Mouse (Mus musculus): ENCODE measurements around the gene Tm9sf4.
A peak's percentile ranks its signal among the peaks of the same experiment; 100 is the strongest.

The Tm9sf4 gene

DNA sequence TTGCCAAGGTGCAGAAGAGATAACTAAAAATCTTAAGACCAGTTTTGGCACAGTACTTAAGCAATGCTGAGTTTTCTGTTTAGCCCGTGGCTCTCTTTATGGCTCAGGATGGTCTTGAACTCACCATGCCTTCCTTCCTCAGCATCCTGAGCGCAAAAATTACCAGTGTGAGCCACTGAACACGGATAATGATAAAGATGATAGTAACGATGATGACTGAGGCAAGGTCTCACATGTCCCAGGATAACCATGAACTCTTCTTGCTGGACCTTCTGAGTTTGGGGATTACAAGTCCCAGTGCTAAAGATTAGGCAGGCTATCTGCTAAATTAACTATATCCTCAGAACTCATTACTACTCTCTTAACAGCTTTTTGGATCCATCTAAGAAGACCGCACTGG is 970 bp upstream of the Tm9sf4 start:
- DNase-seq: no peak

DNA sequence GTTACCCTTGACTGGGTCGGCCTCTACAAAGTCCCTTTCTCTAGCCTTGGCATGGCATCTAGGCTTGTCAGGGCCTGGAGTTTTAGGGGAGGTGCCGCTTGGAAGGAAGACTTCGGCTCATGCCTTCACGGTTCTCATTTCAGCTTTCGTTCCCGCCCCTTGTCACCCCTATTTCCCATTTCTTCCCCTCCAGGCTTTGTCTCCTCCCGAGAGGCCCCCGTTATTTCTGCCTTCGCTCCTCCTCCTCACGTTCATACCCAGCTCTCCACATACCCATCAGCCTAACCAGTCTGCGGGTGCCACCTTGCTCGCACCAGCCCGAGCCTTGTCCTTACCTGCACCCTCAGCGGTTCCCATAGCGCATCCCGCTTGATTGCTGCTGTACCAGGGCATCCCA is 579 bp downstream of the Tm9sf4 start:
- no peak for DNase-seq

DNA sequence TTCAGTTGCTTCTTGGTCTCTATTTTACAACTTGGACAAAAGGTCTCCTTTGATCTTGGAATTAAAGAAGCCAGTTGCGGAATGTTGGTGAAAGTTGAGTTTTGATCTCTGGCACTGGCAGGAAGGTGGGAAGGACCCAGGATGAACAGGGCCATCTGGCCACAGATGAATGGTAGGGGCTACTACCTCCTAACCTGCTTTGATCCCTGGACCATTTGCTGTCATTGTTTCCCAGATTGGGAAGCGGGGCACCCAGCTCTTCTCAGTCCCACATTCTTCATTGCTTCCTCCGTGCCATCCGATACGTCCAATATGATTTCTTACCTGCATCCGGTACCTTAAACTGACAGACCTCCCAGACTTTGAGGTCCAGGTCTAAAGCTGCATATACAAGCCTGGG is 6.0 kb downstream of the Tm9sf4 start:
- DNase-seq: no peak

DNA sequence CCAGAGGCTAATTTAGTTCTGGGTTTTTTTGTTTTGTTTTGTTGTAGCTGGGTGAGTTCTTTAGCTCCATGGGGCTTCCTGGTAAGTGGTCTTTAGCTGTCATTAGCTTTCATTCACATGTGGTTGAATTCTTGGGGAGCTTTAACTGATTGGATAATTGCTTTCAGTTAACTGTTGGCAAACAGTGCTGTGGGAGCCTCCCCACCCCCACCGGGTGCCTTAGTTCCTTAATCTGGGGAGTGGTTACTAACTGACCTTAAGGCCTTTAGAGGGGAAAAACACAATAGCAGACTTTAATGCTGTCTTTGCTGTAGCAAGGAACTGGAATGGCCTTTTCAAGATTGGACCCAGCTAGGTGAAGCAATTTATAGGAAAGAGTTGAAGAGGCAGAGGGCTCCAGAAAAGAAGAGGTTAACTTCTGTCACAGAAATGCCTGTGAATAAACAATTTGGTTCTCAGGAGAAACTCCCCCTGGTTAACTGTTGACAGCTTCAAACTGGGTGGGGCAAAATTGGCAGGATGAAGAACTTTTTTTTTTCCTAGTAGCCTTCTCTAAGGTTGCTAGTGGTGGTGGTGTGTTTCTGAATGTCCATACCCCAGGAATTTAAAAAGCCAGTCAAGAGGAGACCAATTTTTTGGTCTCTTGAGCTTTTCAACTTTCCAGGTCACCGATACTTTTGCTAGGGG is 7.2 kb downstream of the Tm9sf4 start:
- DNase-seq: no peak

DNA sequence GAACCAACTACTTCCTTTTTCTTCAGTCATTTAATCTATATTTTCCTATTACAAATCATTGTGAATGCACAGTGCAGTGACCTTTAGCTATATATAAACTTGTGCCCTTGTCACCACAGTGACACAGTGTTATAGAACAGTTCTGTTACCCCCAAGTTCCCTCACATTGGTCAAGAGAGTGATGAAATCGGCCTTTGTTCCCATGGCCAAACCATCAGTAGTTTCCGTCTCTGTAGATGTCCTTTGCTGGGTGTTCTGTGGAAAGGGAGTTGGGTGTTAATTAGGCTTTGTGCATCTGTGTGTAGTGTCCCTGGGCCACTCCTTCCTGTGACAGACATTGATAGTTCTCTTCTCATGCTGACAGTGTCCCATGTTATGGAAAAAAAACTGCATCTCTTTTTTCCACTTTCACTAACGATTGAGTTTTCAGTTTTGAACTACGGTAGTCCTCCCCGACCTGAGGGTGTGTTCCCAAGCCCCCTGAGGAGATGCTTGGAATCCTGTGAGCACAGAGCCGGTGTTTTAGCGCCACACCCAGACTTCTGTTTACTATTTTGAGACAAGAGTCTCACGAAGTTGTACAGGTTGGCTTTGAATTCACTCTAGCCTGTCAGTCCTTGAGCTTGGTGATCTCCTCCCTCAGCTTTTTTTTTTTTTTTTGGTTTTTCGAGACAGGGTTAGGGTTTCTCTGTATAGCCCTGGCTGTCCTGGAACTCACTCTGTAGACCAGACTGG is 9.6 kb downstream of the Tm9sf4 start:
- no peak for DNase-seq

DNA sequence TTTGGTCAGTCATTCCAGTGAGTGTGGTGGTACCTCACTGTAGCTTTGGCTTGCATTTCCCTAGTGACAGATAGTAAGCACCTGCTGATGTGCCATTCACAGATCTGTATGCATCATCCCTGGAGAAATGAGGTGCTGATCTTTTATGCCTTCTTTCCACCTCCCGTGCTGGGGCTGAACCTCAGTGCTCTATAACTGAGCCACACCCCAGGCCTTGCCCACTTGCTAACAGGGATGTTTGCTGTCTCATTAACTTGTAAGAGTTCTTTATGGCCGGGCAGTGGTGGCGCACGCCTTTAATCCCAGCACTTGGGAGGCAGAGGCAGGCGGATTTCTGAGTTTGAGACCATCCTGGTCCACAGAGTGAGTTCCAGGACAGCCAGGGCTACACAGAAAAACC is 10.9 kb downstream of the Tm9sf4 start:
- DNase-seq: no peak

DNA sequence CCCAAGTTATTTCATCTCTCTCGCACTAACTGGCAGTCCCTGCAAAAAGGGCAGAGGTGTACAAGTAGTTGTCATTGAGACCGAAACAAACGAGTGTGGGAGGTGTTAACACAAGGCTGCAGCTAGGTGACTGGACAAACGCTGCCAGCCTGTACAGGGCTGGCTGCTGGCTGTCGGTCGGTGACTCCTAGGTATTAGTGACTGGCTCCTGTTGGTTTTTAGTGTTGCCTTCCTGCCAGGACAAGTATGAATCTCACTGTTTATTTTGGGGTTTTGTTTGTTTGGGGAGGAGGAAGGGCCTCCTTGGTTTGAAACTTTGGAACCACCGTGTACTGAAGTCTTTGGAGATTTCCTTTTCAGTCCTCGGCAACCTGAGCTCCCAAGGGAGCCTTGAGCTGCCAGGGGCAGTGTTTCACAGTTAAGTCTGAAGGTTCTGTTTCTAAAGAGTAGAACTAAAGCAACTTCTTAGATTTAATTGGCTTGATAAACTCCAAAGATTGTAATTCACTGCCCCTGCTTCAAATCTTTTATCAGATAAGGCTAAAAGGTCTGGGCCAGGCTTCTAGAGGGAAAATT is 15.0 kb downstream of the Tm9sf4 start:
- no peak for DNase-seq

DNA sequence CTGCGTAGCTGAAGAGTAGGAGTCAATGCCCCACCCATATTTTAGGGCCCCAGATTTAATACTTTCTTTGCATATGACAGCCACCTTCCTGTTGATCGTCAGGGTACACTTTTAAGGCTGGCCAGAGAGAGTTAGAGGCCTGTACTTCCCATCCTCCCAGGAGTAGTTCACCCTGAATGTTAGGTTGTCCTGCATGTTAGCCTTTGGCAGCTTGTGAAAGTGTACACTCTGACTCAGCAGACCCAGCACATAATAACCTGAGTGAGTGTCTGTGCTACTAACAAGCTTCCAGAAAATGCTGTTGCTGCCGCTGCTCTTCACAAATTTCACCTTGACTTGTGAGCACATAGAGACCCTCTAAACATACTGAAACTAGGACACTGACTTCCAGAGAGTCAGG is 16.1 kb downstream of the Tm9sf4 start:
- DNase-seq: no peak

DNA sequence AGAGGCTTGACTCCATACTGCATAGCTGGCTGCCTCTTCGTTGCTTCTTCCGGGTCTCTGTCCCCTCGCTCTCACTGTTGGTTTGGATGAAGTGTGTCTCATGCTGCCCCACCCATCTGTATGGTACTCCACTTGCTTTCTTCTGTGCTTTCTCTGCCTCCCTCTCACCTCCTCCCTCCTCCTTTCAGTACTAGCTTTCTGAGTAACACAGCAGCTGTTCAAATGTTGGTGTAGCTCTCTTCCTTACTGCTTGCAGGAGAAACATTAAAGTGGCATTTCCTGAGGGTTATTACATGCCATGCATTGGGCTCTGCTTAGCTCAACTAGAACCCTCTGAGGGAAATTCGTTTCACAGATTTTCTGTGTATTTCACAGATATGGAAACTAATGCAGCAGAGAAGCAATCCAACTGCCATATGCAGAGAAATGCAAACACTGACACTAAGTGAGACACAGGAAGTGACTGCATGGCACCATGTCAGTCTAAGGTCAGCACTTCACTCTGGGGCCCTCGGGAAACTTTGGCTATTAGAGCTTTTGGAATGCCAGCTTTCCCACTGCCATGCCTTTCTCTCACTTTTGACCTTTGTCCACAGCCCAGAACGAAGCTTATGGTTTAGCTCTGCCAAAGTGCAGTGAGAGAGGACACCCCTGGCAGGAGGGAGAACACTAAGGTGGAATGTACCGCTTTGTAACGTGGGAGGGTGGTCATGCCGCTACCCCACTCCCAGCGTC is 18.2 kb downstream of the Tm9sf4 start:
- DNase-seq: no peak

DNA sequence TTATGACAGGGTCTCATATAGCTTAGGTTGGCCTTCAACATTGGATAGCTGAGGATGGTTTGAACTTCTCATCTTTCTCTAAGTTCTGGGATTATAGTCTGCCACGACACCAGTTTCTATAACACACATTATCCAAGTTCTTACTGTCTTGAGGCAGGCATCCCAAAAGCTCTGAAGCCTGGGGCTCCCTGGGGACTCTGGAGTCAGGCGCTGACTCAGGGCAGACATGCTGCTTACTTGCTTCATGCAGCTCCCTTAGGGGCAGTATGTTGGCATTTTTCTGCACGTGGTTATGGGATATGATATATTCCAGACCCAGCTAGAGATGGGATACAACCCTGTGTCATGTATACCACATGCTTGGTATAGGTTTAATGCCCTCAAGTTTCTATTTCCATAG is 18.9 kb downstream of the Tm9sf4 start:
- DNase-seq: no peak

DNA sequence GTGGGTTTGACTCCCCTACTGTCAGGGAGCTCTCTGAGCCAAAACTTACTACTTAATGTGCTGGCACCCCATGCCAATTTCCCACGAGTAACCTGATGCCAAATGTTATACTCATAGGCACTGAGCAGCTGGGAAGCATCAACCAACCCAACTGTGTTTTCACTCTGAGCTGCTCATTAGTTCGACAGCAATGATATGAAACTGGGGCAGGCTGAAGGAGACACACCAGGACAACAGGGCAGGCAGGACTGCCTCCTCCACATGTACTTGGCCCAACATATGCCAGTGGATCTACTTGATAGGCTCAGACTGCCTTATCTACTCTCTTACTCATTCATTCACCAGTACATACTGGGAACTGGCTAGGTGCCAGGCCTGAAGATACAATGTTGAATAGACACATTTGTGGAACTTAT is 25.1 kb downstream of the Tm9sf4 start:
- DNase-seq: peak in 1 of 2 experiments; percentile 26

DNA sequence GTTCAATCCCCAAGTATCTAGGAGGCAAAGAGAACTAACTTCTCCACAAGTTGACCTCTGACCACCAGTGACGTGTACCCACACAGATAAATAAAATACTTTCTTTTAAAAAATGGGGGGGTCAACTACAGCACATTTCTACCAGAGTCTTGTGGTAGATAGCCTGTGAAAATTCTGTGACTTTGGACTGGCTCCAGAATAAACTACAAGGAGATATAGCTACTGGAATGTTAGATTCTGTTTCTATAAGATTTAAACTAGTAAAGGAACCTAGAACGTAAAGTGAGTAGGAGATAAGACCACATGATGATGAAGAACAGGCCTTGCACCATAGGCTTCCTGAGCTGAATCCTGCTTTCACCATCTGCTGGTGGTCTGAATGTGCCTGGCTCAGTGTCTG is 26.7 kb downstream of the Tm9sf4 start:
- no peak for DNase-seq

DNA sequence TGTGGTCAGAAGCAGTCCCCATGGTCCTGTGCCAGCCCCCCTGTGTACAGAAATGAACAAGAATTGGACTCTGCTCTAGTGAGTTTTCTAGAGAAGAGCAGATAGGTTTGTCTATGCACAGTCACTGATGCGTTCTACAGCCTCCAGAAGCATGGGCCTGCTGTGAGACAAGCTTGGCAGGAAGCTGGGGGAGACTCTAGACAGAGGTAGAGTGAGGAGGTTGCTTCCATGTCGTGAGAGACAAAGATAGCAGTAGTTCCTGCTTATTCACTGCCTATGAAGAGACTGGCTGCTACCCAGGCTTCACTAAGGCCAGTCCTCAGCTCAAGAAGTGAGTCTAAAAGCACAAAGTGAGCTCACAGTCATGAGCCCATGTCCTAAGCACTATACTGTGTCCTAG is 30.1 kb downstream of the Tm9sf4 start:
- DNase-seq: no peak

DNA sequence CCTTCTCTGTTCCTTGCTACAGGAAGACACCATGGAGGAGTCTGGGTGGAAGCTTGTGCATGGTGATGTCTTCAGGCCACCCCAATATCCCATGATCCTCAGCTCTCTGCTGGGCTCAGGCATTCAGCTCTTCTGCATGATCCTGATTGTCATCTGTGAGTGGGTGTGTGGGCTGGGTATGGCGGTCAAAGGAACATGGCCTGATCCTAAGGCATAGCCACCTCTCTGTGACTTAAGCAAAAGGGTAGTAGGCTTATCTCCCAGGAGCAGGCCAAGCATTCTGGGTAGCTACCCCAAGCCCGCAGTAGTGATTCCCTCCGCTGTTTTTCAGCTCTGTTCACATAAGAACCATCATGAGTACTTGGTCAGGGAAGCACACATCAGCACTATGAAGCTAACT is 33.2 kb downstream of the Tm9sf4 start:
- DNase-seq: no peak

DNA sequence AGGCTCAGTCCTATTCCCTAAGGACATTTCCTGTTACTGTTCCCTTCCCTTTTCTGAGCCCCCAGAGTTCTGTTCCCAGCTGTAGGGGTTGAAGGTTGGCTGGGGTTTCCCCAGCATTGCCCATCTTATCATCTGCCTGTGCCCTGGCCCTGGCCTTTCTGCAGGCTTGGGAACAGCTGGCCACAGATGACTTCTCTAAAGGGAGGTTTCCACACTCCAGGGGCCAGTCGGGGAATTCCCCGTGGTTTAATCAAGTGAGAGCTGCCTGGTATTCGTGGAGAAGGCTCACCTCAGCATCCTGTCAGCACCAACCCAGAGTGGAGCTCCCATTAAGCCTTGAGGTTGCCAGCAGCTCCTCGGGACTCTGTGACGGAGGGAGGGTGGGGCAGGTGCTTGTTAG is 37.4 kb downstream of the Tm9sf4 start:
- no peak for DNase-seq

DNA sequence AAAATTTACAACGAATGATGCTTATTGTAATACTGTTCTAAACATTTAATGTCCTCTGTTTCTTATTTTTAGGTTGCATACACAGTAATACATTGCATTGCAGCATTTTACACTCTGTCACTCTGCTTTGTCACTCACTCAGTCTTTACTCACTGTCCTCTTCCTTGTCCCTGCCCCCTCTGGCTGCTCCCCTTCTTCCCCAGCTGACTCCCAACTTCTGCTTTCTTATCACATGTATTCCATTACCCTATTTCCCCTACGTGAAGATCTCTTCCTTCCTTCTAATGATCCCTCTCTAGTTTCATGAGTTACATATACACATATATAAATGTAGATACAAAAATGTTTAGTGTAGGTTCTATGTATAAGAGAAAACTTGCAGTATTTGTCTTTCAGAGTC is 38.0 kb downstream of the Tm9sf4 start:
- no peak for DNase-seq

DNA sequence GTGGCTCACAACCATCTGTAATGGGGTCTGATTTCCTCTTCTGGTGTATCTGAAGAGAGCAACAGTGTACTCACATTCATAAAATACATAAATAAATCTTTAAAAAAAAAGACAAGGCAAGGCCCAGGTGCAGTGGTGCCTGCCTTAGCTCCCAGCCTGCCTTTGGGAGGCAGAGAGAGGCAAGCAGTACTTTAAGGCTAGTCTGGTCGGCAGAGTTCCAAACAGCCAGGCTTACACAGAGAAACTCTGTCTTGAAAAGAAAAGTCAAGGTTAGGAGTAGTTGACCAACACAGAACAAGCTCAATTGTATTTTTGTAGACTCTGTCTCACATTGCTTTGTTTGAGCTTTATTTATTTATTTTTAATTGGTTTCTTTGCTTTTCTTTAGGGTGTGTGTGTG is 41.7 kb downstream of the Tm9sf4 start:
- no peak for DNase-seq

DNA sequence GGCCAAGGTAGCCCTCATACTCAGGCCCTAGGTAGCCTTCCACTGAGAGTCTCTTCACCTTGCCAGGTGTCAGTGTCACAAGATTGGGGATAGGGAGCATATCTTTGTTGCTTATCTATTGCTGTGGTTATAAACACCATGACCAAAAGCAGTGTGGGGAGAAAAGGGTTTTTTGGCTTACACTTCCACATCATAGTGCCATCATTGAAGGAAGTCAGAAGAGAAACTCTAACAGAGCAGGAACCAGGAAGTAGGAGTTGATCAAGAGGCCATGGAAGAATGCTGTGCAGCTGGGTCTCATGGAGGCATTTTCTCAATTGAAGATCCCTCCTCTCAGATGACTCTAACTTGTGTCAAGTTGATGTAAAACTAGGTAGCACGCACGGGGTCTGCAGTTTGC is 47.0 kb downstream of the Tm9sf4 start:
- no peak for DNase-seq

DNA sequence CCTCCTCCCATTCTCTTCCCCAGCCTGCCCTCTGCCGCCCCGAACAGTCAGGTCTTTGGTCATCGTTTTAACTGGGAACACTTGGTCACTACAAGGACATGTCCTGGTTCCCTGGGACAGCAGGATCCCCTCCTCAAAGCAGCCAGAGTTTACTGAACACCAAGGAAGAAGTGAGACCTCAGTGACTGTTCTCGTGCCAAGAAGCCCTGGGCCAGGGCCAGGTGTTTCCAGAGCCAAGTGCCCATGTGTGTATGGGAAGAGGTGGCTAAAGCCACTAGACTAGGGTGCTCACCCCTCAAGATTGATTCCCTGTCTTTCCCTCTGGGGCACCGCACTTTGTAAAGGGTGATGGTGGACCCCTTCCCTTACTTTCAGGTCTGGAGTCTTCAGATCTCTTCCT is 48.2 kb downstream of the Tm9sf4 start:
- peak; percentile 37 to 48 for DNase-seq

DNA sequence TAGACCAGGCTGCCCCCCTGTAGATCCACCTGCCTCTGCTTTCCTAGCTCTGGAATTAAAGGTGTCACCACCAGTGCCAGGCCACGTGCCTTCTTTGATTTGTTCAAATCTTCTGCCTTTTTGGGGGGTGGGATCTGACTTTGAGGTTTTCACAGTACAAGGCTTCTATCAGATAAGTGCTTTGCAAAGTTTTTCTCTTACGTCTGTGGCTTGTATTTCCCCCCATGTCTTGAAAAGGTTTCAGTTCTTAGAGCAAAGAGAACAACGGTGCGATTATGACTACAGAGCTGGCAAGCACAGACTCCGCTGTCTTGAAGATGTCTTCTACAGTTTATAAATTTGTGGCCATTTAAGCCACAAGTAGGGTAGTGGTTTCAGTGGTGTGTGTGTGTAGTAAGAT is 50.3 kb downstream of the Tm9sf4 start:
- DNase-seq: no peak

DNA sequence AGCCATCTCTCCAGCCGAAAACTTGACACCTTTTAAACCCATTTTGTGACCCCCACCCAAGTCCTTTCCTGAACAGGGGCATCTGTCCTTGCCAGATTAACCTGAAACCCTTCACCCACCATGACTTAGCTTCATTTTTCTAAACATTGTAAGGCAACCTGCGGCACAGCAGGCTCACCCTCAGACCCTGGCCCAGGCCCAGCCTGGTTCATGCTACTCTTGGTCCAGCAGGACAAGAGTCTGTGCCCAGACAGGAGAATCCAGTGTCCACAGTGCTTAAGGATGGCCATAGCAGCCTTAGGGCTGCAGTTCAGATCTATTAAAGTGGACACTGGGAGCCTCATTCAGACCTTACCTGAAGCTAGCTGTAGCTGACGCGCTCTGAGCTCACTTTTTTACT is 52.2 kb downstream of the Tm9sf4 start:
- DNase-seq: no peak

DNA sequence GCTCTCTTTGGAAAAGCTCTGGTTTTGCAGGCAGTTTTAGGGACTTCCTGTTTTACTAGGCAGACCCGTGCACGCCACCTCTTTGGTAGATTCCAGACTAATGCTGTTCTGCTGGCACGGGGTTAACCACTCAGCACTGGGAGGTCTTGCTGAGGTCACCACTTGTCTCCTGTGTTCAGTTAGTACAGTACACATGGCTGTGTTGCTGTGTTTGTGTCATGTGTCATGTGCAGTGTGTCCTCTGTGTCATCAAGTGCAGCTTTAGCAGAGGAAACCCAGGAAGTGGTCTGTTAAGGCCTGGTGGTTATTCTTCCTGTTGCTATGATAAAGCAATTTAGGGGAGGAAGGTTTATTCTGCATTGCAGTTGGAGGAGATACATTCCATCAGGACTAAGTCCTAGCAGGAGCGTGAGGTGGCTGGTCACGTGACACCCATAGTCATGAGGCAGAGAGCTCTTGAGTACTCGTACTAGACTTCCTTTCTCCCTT is 53.7 kb downstream of the Tm9sf4 start:
- DNase-seq: no peak

DNA sequence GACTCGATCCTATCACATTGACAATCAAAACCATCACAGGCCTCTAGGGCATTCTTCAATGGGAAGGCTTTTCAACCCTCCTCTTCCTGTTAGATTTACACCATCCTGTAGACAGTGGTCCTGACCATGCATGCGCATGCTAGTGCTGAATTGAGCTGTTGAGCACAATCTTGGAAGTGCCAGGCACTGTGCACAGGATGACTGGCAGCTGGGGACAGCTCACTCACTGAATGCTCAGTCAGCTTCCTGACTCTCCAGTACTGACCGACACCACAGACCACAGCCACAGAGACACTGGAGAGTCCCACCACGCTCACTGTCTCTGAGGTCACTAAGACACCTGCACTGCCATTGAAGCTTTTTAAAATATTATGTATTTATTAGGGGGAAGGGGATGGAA is 54.3 kb downstream of the Tm9sf4 start:
- no peak for DNase-seq
